Mouse (Mus musculus) embryonic facial prominence, embryonic 11.5 days (tissue): ENCODE measurements at regions not wholly inside any gene's neighbourhood (a gene's known extent, or its start where the extent isn't known, plus 50 kb on each side); places are given as distances from the start of the nearest gene placed in this dataset.

ENCODE experiments used
- ATAC-seq: fragments of 200-750 bp; cut with Nextera tagmentation; replicated peaks from 2 replicates; pipeline ENCODE4 v1.8.0; 2017; ENCODE audit warnings: low read depth; ENCODE audit not compliant: insufficient number of reproducible peaks, low FRiP score, low TSS enrichment
- DNase-seq: peaks from one replicate; pipeline ENCODE4 v3.0.0-alpha.2; 2015; ENCODE audit warnings: low spot score
- H3K27ac ChIP-seq: fragments of 300-500 bp; sonication (generic); replicated peaks from 2 replicates; pipeline ENCODE4 v1.5.1; 2014; ENCODE audit warnings: mild to moderate bottlenecking, low read depth, low read length, control low read depth
- H3K27me3 ChIP-seq: fragments of 300-500 bp; sonication (generic); 2 replicates; pipeline ENCODE4 v1.6.1; 2014; ENCODE audit warnings: mild to moderate bottlenecking, low read length, moderate library complexity, mixed read lengths; ENCODE audit not compliant: control insufficient read depth, insufficient read depth
- H3K36me3 ChIP-seq: fragments of 300-500 bp; sonication (generic); replicated peaks from 2 replicates; pipeline ENCODE4 v1.6.1; 2014; ENCODE audit warnings: low read depth, mild to moderate bottlenecking, low read length, moderate library complexity, mixed read lengths; ENCODE audit not compliant: control insufficient read depth, insufficient read depth
- H3K4me1 ChIP-seq: fragments of 300-500 bp; sonication (generic); 2 replicates; pipeline ENCODE4 v1.6.1; 2014; ENCODE audit warnings: low read length, mixed read lengths; ENCODE audit not compliant: control insufficient read depth, insufficient read depth
- H3K4me2 ChIP-seq: fragments of 300-500 bp; sonication (generic); 2 replicates; pipeline ENCODE4 v1.6.1; 2014; ENCODE audit warnings: low read depth, mild to moderate bottlenecking, control low read depth, low read length, moderate library complexity
- H3K4me3 ChIP-seq: fragments of 300-500 bp; sonication (generic); 2 replicates; pipeline ENCODE4 v1.5.1; 2014; ENCODE audit warnings: low read depth, low read length, control low read depth
- H3K9ac ChIP-seq: fragments of 300-500 bp; sonication (generic); replicated peaks from 2 replicates; pipeline ENCODE4 v1.6.1; 2014; ENCODE audit warnings: mild to moderate bottlenecking, control low read depth, low read length
- H3K9me3 ChIP-seq: fragments of 300-500 bp; sonication (generic); replicated peaks from 2 replicates; pipeline ENCODE4 v1.6.1; 2016; ENCODE audit warnings: mild to moderate bottlenecking, low read length, inconsistent platforms, mixed read lengths; ENCODE audit not compliant: control insufficient read depth
- WGBS: fragments of 180-500 bp; shearing (Covaris S2); extraction: QIAGEN DNeasy Blood & Tissue Kit; methylation state at CpG from one replicate; pipeline ENCODE4 v1.1.7; 2014; 5-methylcytosine and 5-hydroxymethylcytosine counted together

GRCm38 (mm10) chr11:19530652-19531051 lies 393.5 kb upstream of the Spred2 start:
- 78% methylated on average over 3 of the region's 3 CpGs for WGBS
- Histone ChIP-seq H3K9ac (no peak overlapping the region), H3K27me3 (no peaks in the 10 kb centered on the region), H3K36me3 (no peaks in the 10 kb centered on the region), H3K4me1 (peaks cover 3% of the 10 kb centered on the region; the same call in 1 of the 2 replicates), H3K4me3 (no peak overlapping the region), H3K9me3 (no peaks in the 10 kb centered on the region), H3K27ac (no peak overlapping the region), H3K4me2 (no peak overlapping the region)
- DNase-seq (no peak), ATAC-seq (no peak)

- Histone ChIP-seq H3K9me3 (no peaks in the 10 kb centered on the region), H3K4me2 (no peak overlapping the region), H3K27ac (no peak overlapping the region), H3K36me3 (no peaks in the 10 kb centered on the region), H3K4me3 (no peak overlapping the region), H3K27me3 (no peaks in the 10 kb centered on the region), H3K9ac (no peak overlapping the region), H3K4me1 (peaks cover 3% of the 10 kb centered on the region; the same call in 1 of the 2 replicates)
- ATAC-seq (no peak), DNase-seq (peak; percentile 10)
- 21% methylated on average over 20 of the region's 20 CpGs for WGBS
Observed at GRCm38 (mm10) chr11:19531255-19532003, 392.7 kb upstream of the Spred2 start.

GRCm38 (mm10) chr11:19532867-19533266 lies 391.3 kb upstream of the Spred2 start:
- no peaks in the 10 kb centered on the region for H3K27me3 ChIP-seq
- WGBS, result 81% methylated on average over 7 of the region's 7 CpGs
- no peak overlapping the region for H3K9ac ChIP-seq
- DNase-seq (no peak), ATAC-seq (no peak)
- H3K36me3 ChIP-seq, result no peaks in the 10 kb centered on the region
- peaks cover 3% of the 10 kb centered on the region; the same call in 1 of the 2 replicates for H3K4me1 ChIP-seq
- H3K9me3 ChIP-seq, result no peaks in the 10 kb centered on the region
- no peak overlapping the region for H3K27ac ChIP-seq
- H3K4me3 ChIP-seq, result no peak overlapping the region
- H3K4me2 ChIP-seq, result no peak overlapping the region

- no peak overlapping the region for H3K4me2 ChIP-seq
- H3K4me1 ChIP-seq, result peaks cover 3% of the 10 kb centered on the region; the same call in 1 of the 2 replicates
- WGBS, result 81% methylated on average over 1 of the region's 1 CpGs
- H3K9ac ChIP-seq, result no peak overlapping the region
- no peaks in the 10 kb centered on the region for H3K36me3 ChIP-seq
- H3K27ac ChIP-seq, result no peak overlapping the region
- no peak for DNase-seq
- H3K4me3 ChIP-seq, result no peak overlapping the region
- H3K27me3 ChIP-seq, result no peaks in the 10 kb centered on the region
- no peak for ATAC-seq
- no peaks in the 10 kb centered on the region for H3K9me3 ChIP-seq
Observed at GRCm38 (mm10) chr11:19533701-19534100, 390.5 kb upstream of the Spred2 start.

GRCm38 (mm10) chr11:19535215-19535614 lies 389.0 kb upstream of the Spred2 start:
- H3K4me1 ChIP-seq, result peaks cover 3% of the 10 kb centered on the region; the same call in 1 of the 2 replicates
- 88% methylated on average over 1 of the region's 1 CpGs for WGBS

GRCm38 (mm10) chr11:19546226-19546625 lies 377.9 kb upstream of the Spred2 start:
- no peaks in the 10 kb centered on the region for H3K27me3 ChIP-seq
- H3K9ac ChIP-seq, result no peak overlapping the region
- H3K4me3 ChIP-seq, result no peak overlapping the region
- H3K4me1 ChIP-seq, result no peaks in the 10 kb centered on the region
- no peak overlapping the region for H3K27ac ChIP-seq
- DNase-seq, result peak; percentile 59
- no peaks in the 10 kb centered on the region for H3K36me3 ChIP-seq
- no peaks in the 10 kb centered on the region for H3K9me3 ChIP-seq
- no peak for ATAC-seq
- WGBS, result 32% methylated on average over 4 of the region's 4 CpGs
- no peak overlapping the region for H3K4me2 ChIP-seq

More at GRCm38 (mm10) chr11:19535215-19535614, 389.0 kb upstream of the Spred2 start:
- Histone ChIP-seq H3K36me3 (no peaks in the 10 kb centered on the region), H3K9ac (no peak overlapping the region), H3K27ac (no peak overlapping the region), H3K9me3 (no peaks in the 10 kb centered on the region), H3K27me3 (no peaks in the 10 kb centered on the region), H3K4me2 (no peak overlapping the region), H3K4me3 (no peak overlapping the region)
- DNase-seq (no peak), ATAC-seq (no peak)

- no peak overlapping the region for H3K4me2 ChIP-seq
- WGBS, result 50% methylated on average over 9 of the region's 9 CpGs
- no peak overlapping the region for H3K9ac ChIP-seq
- DNase-seq, result no peak
- no peak overlapping the region for H3K27ac ChIP-seq
- H3K4me1 ChIP-seq, result no peaks in the 10 kb centered on the region
- no peaks in the 10 kb centered on the region for H3K27me3 ChIP-seq
- H3K4me3 ChIP-seq, result no peak overlapping the region
- no peaks in the 10 kb centered on the region for H3K36me3 ChIP-seq
- peak; percentile 72 for ATAC-seq
- no peaks in the 10 kb centered on the region for H3K9me3 ChIP-seq
Observed at GRCm38 (mm10) chr11:19554316-19554946, 369.7 kb upstream of the Spred2 start.
